Mouse (Mus musculus) hindbrain, embryonic 10.5 days (tissue): ENCODE results near the gene Unc13b. TPM values are rescaled to one million over a fixed set of nuclear protein-coding genes. Genes with fewer than 3 reads are reported as not detected.

ENCODE experiments used
- DNase-seq: peaks from one replicate; pipeline ENCODE4 v3.0.0-alpha.2; 2017; ENCODE audit warnings: low spot score
- H3K27ac ChIP-seq: fragments of 300-500 bp; sonication (generic); 2 replicates; pipeline ENCODE4 v1.5.1; 2016; ENCODE audit warnings: mild to moderate bottlenecking, moderate library complexity
- H3K27me3 ChIP-seq: fragments of 300-500 bp; sonication (generic); 2 replicates; pipeline ENCODE4 v1.6.1; 2016; ENCODE audit warnings: mild to moderate bottlenecking; ENCODE audit not compliant: poor library complexity, insufficient read depth, severe bottlenecking
- H3K36me3 ChIP-seq: fragments of 300-500 bp; sonication (generic); 2 replicates; pipeline ENCODE4 v1.6.1; 2016; ENCODE audit warnings: mild to moderate bottlenecking, moderate library complexity
- H3K4me1 ChIP-seq: fragments of 300-500 bp; sonication (generic); replicated peaks from 2 replicates; pipeline ENCODE4 v1.6.1; 2016; ENCODE audit warnings: mild to moderate bottlenecking
- H3K4me3 ChIP-seq: fragments of 300-500 bp; sonication (generic); 2 replicates; pipeline ENCODE4 v1.5.1; 2016; ENCODE audit warnings: mild to moderate bottlenecking, moderate library complexity
- H3K9me3 ChIP-seq: fragments of 300-500 bp; sonication (generic); 2 replicates; pipeline ENCODE4 v1.6.1; 2016; ENCODE audit warnings: mild to moderate bottlenecking, moderate library complexity
- WGBS: fragments of 180-500 bp; shearing (Covaris S2); methylation state at CpG from one replicate; pipeline ENCODE4 v1.1.7; 2016; 5-methylcytosine and 5-hydroxymethylcytosine counted together
- polyA plus RNA-seq: library from polyadenylated mRNA; unstranded; fragments of >200 nt; fragmentation: Nextera tagmentation; extraction: Ambion mirVana; gene quantifications from 2 replicates; pipeline ENCODE4 v1.2.1, GENCODE M21; 2016

The Unc13b gene
- polyA plus RNA-seq, 1 experiment from 2014 or later, result 14.8 TPM

GRCm38 (mm10) chr4:43029749-43030148 lies 29.0 kb upstream of the Unc13b start:
- Histone ChIP-seq H3K9me3 (no peaks in the 10 kb centered on the region), H3K4me3 (peak overlapping the region; percentile 86), H3K4me1 (peaks cover 41% of the 10 kb centered on the region), H3K27me3 (no peaks in the 10 kb centered on the region), H3K27ac (no peak overlapping the region), H3K36me3 (peaks cover 67% of the 10 kb centered on the region)
- WGBS, result 96% methylated on average over 9 of the region's 9 CpGs
- DNase-seq, result no peak

GRCm38 (mm10) chr4:43030352-43030751 lies 28.4 kb upstream of the Unc13b start:
- no peak for DNase-seq
- 86% methylated on average over 9 of the region's 9 CpGs for WGBS
- Histone ChIP-seq H3K4me1 (peaks cover 35% of the 10 kb centered on the region), H3K36me3 (peaks cover 73% of the 10 kb centered on the region), H3K4me3 (peak overlapping the region; percentile 86), H3K27ac (peak overlapping the region; percentile 92), H3K9me3 (no peaks in the 10 kb centered on the region), H3K27me3 (no peaks in the 10 kb centered on the region)

GRCm38 (mm10) chr4:43030780-43031230 lies 27.9 kb upstream of the Unc13b start:
- peaks cover 78% of the 10 kb centered on the region for H3K36me3 ChIP-seq
- no peaks in the 10 kb centered on the region for H3K27me3 ChIP-seq
- no peak for DNase-seq

GRCm38 (mm10) chr4:43031237-43031995 lies 27.3 kb upstream of the Unc13b start, which contains the start of gene Stoml2:
Gene Stoml2, minus strand, starts transcription at chr4:43031710.
- under 1% methylated on average over 38 of the region's 38 CpGs for WGBS
- no peaks in the 10 kb centered on the region for H3K9me3 ChIP-seq
- H3K36me3 ChIP-seq, result peaks cover 80% of the 10 kb centered on the region
- no peaks in the 10 kb centered on the region for H3K27me3 ChIP-seq
- peak within 1 kb of the TSS; percentile 86 for H3K4me3 ChIP-seq
- peak; percentile 93 for DNase-seq
- peaks cover 34% of the 10 kb centered on the region for H3K4me1 ChIP-seq
- peak within 1 kb of the TSS; percentile 92 for H3K27ac ChIP-seq

More at GRCm38 (mm10) chr4:43030780-43031230, 27.9 kb upstream of the Unc13b start:
- H3K27ac ChIP-seq, result peak overlapping the region; percentile 92
- H3K4me1 ChIP-seq, result peaks cover 32% of the 10 kb centered on the region
- 2% methylated on average over 28 of the region's 28 CpGs for WGBS
- H3K9me3 ChIP-seq, result no peaks in the 10 kb centered on the region
- peak overlapping the region; percentile 86 for H3K4me3 ChIP-seq

- H3K4me3 ChIP-seq, result no peak overlapping the region
- DNase-seq, result no peak
- no peaks in the 10 kb centered on the region for H3K27me3 ChIP-seq
- no peaks in the 10 kb centered on the region for H3K9me3 ChIP-seq
- peak overlapping the region; percentile 92 for H3K27ac ChIP-seq
- 84% methylated on average over 1 of the region's 1 CpGs for WGBS
- H3K36me3 ChIP-seq, result peaks cover 78% of the 10 kb centered on the region
- peaks cover 35% of the 10 kb centered on the region for H3K4me1 ChIP-seq
Measured at GRCm38 (mm10) chr4:43032501-43032900, 26.3 kb upstream of the Unc13b start.

- 88% methylated on average over 14 of the region's 14 CpGs for WGBS
Measured at GRCm38 (mm10) chr4:43033481-43033880, 25.3 kb upstream of the Unc13b start.

GRCm38 (mm10) chr4:43035851-43036250 lies 22.9 kb upstream of the Unc13b start:
- WGBS, result 90% methylated on average over 6 of the region's 6 CpGs
- Histone ChIP-seq H3K27me3 (no peaks in the 10 kb centered on the region), H3K4me3 (no peak overlapping the region), H3K36me3 (peaks cover 51% of the 10 kb centered on the region), H3K27ac (no peak overlapping the region), H3K9me3 (no peaks in the 10 kb centered on the region), H3K4me1 (peaks cover 48% of the 10 kb centered on the region)
- DNase-seq, result no peak

More at GRCm38 (mm10) chr4:43033481-43033880, 25.3 kb upstream of the Unc13b start:
- H3K36me3 ChIP-seq, result peaks cover 69% of the 10 kb centered on the region
- DNase-seq, result no peak
- H3K4me1 ChIP-seq, result peaks cover 42% of the 10 kb centered on the region
- no peaks in the 10 kb centered on the region for H3K9me3 ChIP-seq
- no peak overlapping the region for H3K4me3 ChIP-seq
- no peak overlapping the region for H3K27ac ChIP-seq
- H3K27me3 ChIP-seq, result no peaks in the 10 kb centered on the region

GRCm38 (mm10) chr4:43036356-43036755 lies 22.4 kb upstream of the Unc13b start:
- 93% methylated on average over 10 of the region's 10 CpGs for WGBS

GRCm38 (mm10) chr4:43037860-43038566 lies 20.7 kb upstream of the Unc13b start:
- WGBS, result 81% methylated on average over 4 of the region's 4 CpGs
- no peak for DNase-seq
- peaks cover 43% of the 10 kb centered on the region for H3K4me1 ChIP-seq
- H3K27me3 ChIP-seq, result no peaks in the 10 kb centered on the region
- no peaks in the 10 kb centered on the region for H3K9me3 ChIP-seq
- H3K36me3 ChIP-seq, result peaks cover 43% of the 10 kb centered on the region
- peak overlapping the region; percentile 16; the same call in 1 of the 2 replicates for H3K4me3 ChIP-seq
- peak overlapping the region; percentile 53; the same call in 1 of the 2 replicates for H3K27ac ChIP-seq

More at GRCm38 (mm10) chr4:43036356-43036755, 22.4 kb upstream of the Unc13b start:
- Histone ChIP-seq H3K9me3 (no peaks in the 10 kb centered on the region), H3K27ac (peak overlapping the region; percentile 31; the same call in 1 of the 2 replicates), H3K4me1 (peaks cover 51% of the 10 kb centered on the region), H3K27me3 (no peaks in the 10 kb centered on the region), H3K4me3 (no peak overlapping the region), H3K36me3 (peaks cover 51% of the 10 kb centered on the region)
- DNase-seq, result no peak

- Histone ChIP-seq H3K36me3 (peaks cover 35% of the 10 kb centered on the region), H3K27me3 (no peaks in the 10 kb centered on the region), H3K4me3 (peak overlapping the region; percentile 74), H3K4me1 (peaks cover 50% of the 10 kb centered on the region), H3K27ac (peak overlapping the region; percentile 90), H3K9me3 (no peaks in the 10 kb centered on the region)
- no peak for DNase-seq
- 64% methylated on average over 15 of the region's 15 CpGs for WGBS
Measured at GRCm38 (mm10) chr4:43038567-43039495, 19.9 kb upstream of the Unc13b start.

- H3K4me1 ChIP-seq, result peaks cover 57% of the 10 kb centered on the region
- H3K9me3 ChIP-seq, result no peaks in the 10 kb centered on the region
- peak overlapping the region; percentile 74 for H3K4me3 ChIP-seq
- H3K27me3 ChIP-seq, result no peaks in the 10 kb centered on the region
- 4% methylated on average over 11 of the region's 11 CpGs for WGBS
- H3K36me3 ChIP-seq, result peaks cover 28% of the 10 kb centered on the region
- DNase-seq, result no peak
- H3K27ac ChIP-seq, result peak overlapping the region; percentile 90
Measured at GRCm38 (mm10) chr4:43039609-43040008, 19.1 kb upstream of the Unc13b start.

GRCm38 (mm10) chr4:43040114-43040572 lies 18.6 kb upstream of the Unc13b start:
- H3K4me3 ChIP-seq, result peak overlapping the region; percentile 74
- H3K27ac ChIP-seq, result peak overlapping the region; percentile 90
- H3K4me1 ChIP-seq, result peaks cover 63% of the 10 kb centered on the region
- peaks cover 22% of the 10 kb centered on the region for H3K36me3 ChIP-seq
- WGBS, result under 1% methylated on average over 25 of the region's 25 CpGs
- H3K27me3 ChIP-seq, result no peaks in the 10 kb centered on the region
- peak; percentile 97 for DNase-seq
- no peaks in the 10 kb centered on the region for H3K9me3 ChIP-seq
